Mouse (Mus musculus): ENCODE measurements at regions not wholly inside any gene's neighbourhood (a gene's known extent, or its start where the extent isn't known, plus 50 kb on each side); places are given as distances from the start of the nearest gene placed in this dataset.

DNA sequence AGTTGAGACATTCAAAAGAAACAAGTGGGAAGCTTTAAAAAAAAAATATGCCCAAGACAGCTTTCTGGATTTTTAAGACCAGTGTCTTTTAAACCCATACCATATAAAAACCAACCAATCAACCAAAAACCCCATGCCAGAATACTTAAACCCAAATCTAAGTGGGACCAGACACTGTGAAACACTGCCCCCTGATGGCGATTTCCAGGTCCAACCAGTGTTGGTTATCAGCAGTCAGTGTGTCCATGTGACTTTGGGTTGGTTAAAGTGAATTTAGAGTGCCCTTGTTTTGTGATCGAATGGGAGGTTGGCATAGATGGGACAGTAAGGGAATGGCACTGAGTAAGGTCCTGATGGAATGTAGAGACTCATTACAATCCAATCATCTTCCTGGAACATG is 152.2 kb downstream of the Ibtk start:
- Histone ChIP-seq H3K9ac (replicated peaks; ENCODE audit: low read depth, low read length) (no peak overlapping the region), H3K9me3 (ENCODE audit: control insufficient read depth, low read depth, low read length) (no peaks in the 10 kb centered on the region), H3K27ac (ENCODE audit: low read length) (no peak overlapping the region), H3K4me3 (ENCODE audit: low read depth, low read length) (no peak overlapping the region), H3K27me3 (ENCODE audit: control insufficient read depth, insufficient read depth, low read length) (no peaks in the 10 kb centered on the region), H3K4me1 (ENCODE audit: control insufficient read depth, insufficient read depth, low read length) (no peaks in the 10 kb centered on the region), H3K36me3 (ENCODE audit: control insufficient read depth, insufficient read depth, low read length) (no peaks in the 10 kb centered on the region), H3K4me2 (replicated peaks; ENCODE audit: low read depth, low read length) (no peak overlapping the region)
- 44% methylated on average over 2 of the region's 2 CpGs for WGBS
- no peak for ATAC-seq (ENCODE audit: insufficient number of reproducible peaks, insufficient read depth, low FRiP score, low read depth)

DNA sequence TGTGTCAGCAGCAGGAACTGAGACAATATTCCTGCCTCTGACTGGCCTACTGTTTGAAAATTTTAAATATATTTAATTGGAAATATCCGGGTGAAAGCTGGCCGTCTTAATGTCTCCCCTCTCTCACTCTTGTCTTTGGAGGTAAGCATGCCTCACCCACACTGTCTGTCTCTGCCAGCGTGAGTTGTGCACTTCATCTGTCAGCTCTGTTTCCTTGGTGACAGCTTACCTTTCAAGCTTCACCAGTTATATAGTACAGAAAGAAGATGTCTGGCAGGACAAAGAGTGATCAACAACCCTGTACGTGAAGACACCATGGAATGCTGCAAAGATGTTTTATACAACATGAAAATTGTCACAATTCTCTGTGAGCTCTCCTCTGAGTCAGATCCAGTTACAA is 155.3 kb downstream of the Ibtk start:
- Histone ChIP-seq H3K4me3 (ENCODE audit: low read depth, low read length) (no peak overlapping the region), H3K4me2 (replicated peaks; ENCODE audit: low read depth, low read length) (no peak overlapping the region), H3K9me3 (ENCODE audit: control insufficient read depth, low read depth, low read length) (no peaks in the 10 kb centered on the region), H3K36me3 (ENCODE audit: control insufficient read depth, insufficient read depth, low read length) (no peaks in the 10 kb centered on the region), H3K4me1 (ENCODE audit: control insufficient read depth, insufficient read depth, low read length) (no peaks in the 10 kb centered on the region), H3K27me3 (ENCODE audit: control insufficient read depth, insufficient read depth, low read length) (no peaks in the 10 kb centered on the region), H3K9ac (replicated peaks; ENCODE audit: low read depth, low read length) (no peak overlapping the region), H3K27ac (ENCODE audit: low read length) (no peak overlapping the region)
- no peak for ATAC-seq (ENCODE audit: insufficient number of reproducible peaks, insufficient read depth, low FRiP score, low read depth)
- 84% methylated on average over 4 of the region's 4 CpGs for WGBS

DNA sequence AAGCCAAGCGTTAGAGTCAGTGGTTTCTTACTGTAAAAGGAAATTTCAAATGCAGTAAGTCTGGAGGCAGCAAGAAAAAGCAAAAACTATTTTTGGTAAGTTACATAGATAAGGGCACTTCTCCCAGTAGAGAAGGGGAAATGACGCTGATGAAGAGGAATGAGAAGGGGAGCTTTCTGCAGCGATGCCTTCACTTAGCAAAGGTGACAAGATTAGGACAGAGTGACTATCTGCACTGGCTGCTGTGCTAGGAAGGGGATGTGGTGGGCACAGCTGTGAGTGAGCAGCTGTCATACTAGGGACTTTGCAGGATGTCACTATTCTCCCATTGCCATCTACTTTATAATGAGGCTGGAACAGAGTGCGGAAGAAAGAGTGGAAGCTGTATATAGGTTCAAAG is 156.5 kb downstream of the Ibtk start:
- H3K4me1 ChIP-seq (ENCODE audit: control insufficient read depth, insufficient read depth, low read length): no peaks in the 10 kb centered on the region
- no peaks in the 10 kb centered on the region for H3K36me3 ChIP-seq (ENCODE audit: control insufficient read depth, insufficient read depth, low read length)
- H3K4me2 ChIP-seq (replicated peaks; ENCODE audit: low read depth, low read length): no peak overlapping the region
- no peak overlapping the region for H3K4me3 ChIP-seq (ENCODE audit: low read depth, low read length)
- no peak for ATAC-seq (ENCODE audit: insufficient number of reproducible peaks, insufficient read depth, low FRiP score, low read depth)
- H3K9ac ChIP-seq (replicated peaks; ENCODE audit: low read depth, low read length): no peak overlapping the region
- no peak overlapping the region for H3K27ac ChIP-seq (ENCODE audit: low read length)
- H3K27me3 ChIP-seq (ENCODE audit: control insufficient read depth, insufficient read depth, low read length): no peaks in the 10 kb centered on the region
- H3K9me3 ChIP-seq (ENCODE audit: control insufficient read depth, low read depth, low read length): no peaks in the 10 kb centered on the region
- 71% methylated on average over 4 of the region's 4 CpGs for WGBS

DNA sequence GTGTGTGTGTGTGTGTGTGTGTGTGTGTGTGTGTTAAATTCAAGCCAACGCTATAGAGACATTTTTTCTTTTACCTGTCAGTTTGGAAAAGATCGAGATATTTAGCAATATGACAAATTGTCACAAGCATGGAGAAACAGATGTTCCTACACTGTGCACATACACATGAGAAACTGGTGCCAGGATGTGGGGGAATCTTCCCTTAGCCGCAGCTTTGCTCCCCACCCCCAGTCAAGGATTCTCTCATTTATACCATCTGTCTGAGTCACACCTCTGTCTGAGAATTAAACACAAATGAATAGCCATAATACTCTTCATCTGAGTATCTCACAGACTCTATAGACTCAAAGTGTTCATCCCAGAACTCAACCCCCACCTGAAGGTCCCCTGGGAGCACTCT is 159.9 kb downstream of the Ibtk start:
- H3K27ac ChIP-seq (ENCODE audit: low read length): no peak overlapping the region
- ATAC-seq (ENCODE audit: insufficient number of reproducible peaks, insufficient read depth, low FRiP score, low read depth): no peak
- H3K9ac ChIP-seq (replicated peaks; ENCODE audit: low read depth, low read length): no peak overlapping the region
- no peaks in the 10 kb centered on the region for H3K4me1 ChIP-seq (ENCODE audit: control insufficient read depth, insufficient read depth, low read length)
- H3K27me3 ChIP-seq (ENCODE audit: control insufficient read depth, insufficient read depth, low read length): no peaks in the 10 kb centered on the region
- no peak overlapping the region for H3K4me2 ChIP-seq (replicated peaks; ENCODE audit: low read depth, low read length)
- no peaks in the 10 kb centered on the region for H3K9me3 ChIP-seq (ENCODE audit: control insufficient read depth, low read depth, low read length)
- H3K4me3 ChIP-seq (ENCODE audit: low read depth, low read length): no peak overlapping the region
- H3K36me3 ChIP-seq (ENCODE audit: control insufficient read depth, insufficient read depth, low read length): no peaks in the 10 kb centered on the region
- 73% methylated on average over 3 of the region's 3 CpGs for WGBS

DNA sequence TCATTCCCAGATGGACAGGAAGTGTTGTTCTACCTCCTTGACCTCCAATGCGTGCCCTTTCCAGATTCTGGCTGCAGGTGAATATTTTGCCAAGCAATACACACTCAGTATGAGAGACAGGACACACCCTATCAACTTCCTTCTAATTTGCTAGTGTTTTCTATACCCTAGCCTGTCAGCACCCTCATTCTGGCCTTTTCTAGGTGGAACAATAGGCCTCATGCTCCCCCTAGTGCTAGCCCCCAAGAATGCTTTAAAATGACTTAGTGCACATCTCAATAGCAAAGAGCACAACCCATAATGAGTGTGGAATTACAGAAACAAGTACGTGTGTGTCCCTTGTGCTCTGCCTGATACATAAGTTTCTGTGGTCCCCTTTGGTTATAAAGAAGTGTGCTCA is 161.1 kb downstream of the Ibtk start:
- Histone ChIP-seq H3K27ac (ENCODE audit: low read length) (no peak overlapping the region), H3K9me3 (ENCODE audit: control insufficient read depth, low read depth, low read length) (no peaks in the 10 kb centered on the region), H3K4me3 (ENCODE audit: low read depth, low read length) (no peak overlapping the region), H3K27me3 (ENCODE audit: control insufficient read depth, insufficient read depth, low read length) (no peaks in the 10 kb centered on the region), H3K4me1 (ENCODE audit: control insufficient read depth, insufficient read depth, low read length) (no peaks in the 10 kb centered on the region), H3K36me3 (ENCODE audit: control insufficient read depth, insufficient read depth, low read length) (no peaks in the 10 kb centered on the region), H3K4me2 (replicated peaks; ENCODE audit: low read depth, low read length) (no peak overlapping the region), H3K9ac (replicated peaks; ENCODE audit: low read depth, low read length) (no peak overlapping the region)
- 42% methylated on average over 2 of the region's 2 CpGs for WGBS
- no peak for ATAC-seq (ENCODE audit: insufficient number of reproducible peaks, insufficient read depth, low FRiP score, low read depth)

- no peak for ATAC-seq (ENCODE audit: insufficient number of reproducible peaks, insufficient read depth, low FRiP score, low read depth)
- no peak overlapping the region for H3K4me2 ChIP-seq (replicated peaks; ENCODE audit: low read depth, low read length)
- no peak overlapping the region for H3K4me3 ChIP-seq (ENCODE audit: low read depth, low read length)
- no peaks in the 10 kb centered on the region for H3K36me3 ChIP-seq (ENCODE audit: control insufficient read depth, insufficient read depth, low read length)
- H3K9me3 ChIP-seq (ENCODE audit: control insufficient read depth, low read depth, low read length): no peaks in the 10 kb centered on the region
- no peak overlapping the region for H3K9ac ChIP-seq (replicated peaks; ENCODE audit: low read depth, low read length)
- WGBS: 58% methylated on average over 1 of the region's 1 CpGs
- no peaks in the 10 kb centered on the region for H3K27me3 ChIP-seq (ENCODE audit: control insufficient read depth, insufficient read depth, low read length)
- no peak overlapping the region for H3K27ac ChIP-seq (ENCODE audit: low read length)
- no peaks in the 10 kb centered on the region for H3K4me1 ChIP-seq (ENCODE audit: control insufficient read depth, insufficient read depth, low read length)
Observed at GRCm38 (mm10) chr9:85581028-85581595, 168.0 kb downstream of the Ibtk start.

DNA sequence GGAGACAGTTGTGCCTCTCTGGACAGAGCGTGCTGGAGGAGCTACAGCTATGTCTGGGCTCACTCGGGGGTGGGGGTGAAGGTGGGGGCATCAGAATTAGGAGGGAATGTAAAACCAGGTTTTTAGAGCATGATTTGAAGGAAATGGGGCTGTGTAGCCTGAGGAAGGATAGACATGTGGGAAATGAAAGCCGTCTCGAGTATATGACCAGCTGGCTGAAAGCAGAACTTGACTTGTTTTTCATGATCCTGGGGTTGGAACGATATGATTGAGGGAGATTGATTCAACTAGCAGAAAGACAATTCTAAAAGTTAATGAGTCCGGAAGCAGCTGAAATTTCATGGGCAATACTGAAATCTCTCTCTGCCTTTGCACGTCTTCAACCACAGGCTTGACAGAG is 171.3 kb downstream of the Ibtk start:
- H3K27ac ChIP-seq (ENCODE audit: low read length): no peak overlapping the region
- no peaks in the 10 kb centered on the region for H3K36me3 ChIP-seq (ENCODE audit: control insufficient read depth, insufficient read depth, low read length)
- H3K4me2 ChIP-seq (replicated peaks; ENCODE audit: low read depth, low read length): no peak overlapping the region
- no peaks in the 10 kb centered on the region for H3K27me3 ChIP-seq (ENCODE audit: control insufficient read depth, insufficient read depth, low read length)
- 85% methylated on average over 7 of the region's 7 CpGs for WGBS
- no peak overlapping the region for H3K4me3 ChIP-seq (ENCODE audit: low read depth, low read length)
- H3K9ac ChIP-seq (replicated peaks; ENCODE audit: low read depth, low read length): no peak overlapping the region
- no peak for ATAC-seq (ENCODE audit: insufficient number of reproducible peaks, insufficient read depth, low FRiP score, low read depth)
- no peaks in the 10 kb centered on the region for H3K9me3 ChIP-seq (ENCODE audit: control insufficient read depth, low read depth, low read length)
- no peaks in the 10 kb centered on the region for H3K4me1 ChIP-seq (ENCODE audit: control insufficient read depth, insufficient read depth, low read length)

DNA sequence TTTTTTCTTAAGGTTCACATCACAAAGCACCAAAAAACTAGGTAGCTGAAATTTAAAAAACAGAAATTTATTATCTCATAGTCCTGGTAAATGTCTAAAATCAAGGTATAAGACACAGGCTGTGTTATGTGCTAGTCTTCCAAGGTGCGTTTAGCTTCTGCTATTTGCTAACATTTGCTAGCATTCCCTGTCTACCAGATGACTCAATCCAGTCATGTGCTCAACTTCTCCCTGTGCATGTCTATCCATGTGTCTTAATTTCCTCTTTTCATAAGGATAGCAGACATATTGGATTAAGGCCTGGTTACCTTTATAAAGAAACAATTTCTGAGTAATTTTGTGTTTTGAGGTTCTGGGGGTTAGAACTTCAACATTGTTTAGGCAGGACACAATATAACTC is 171.8 kb downstream of the Ibtk start:
- Histone ChIP-seq H3K9ac (replicated peaks; ENCODE audit: low read depth, low read length) (no peak overlapping the region), H3K4me2 (replicated peaks; ENCODE audit: low read depth, low read length) (no peak overlapping the region), H3K9me3 (ENCODE audit: control insufficient read depth, low read depth, low read length) (no peaks in the 10 kb centered on the region), H3K36me3 (ENCODE audit: control insufficient read depth, insufficient read depth, low read length) (no peaks in the 10 kb centered on the region), H3K4me1 (ENCODE audit: control insufficient read depth, insufficient read depth, low read length) (no peaks in the 10 kb centered on the region), H3K4me3 (ENCODE audit: low read depth, low read length) (no peak overlapping the region), H3K27me3 (ENCODE audit: control insufficient read depth, insufficient read depth, low read length) (no peaks in the 10 kb centered on the region), H3K27ac (ENCODE audit: low read length) (no peak overlapping the region)
- ATAC-seq (ENCODE audit: insufficient number of reproducible peaks, insufficient read depth, low FRiP score, low read depth): no peak
- WGBS: 93% methylated on average over 1 of the region's 1 CpGs

DNA sequence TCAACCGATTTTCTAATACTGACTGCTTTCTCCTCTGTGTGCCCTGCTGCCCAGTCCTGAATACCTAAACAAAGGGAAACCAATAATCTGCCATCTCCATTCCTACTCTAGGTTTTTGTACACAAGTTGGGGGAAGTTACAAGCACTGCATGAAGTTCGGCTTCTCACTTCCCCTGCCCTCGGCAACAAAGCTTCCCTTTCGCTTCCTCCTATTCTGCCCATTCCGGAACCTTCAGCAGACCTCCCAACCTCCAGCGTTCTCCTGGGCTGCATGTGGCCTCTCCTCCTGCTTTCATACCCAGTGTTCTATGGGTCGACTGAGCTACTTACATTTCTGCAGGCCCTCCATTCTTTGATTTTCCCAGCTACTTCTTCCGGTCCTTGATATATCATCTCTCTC is 180.3 kb downstream of the Ibtk start:
- H3K9ac ChIP-seq (replicated peaks; ENCODE audit: low read depth, low read length): no peak overlapping the region
- no peak overlapping the region for H3K4me3 ChIP-seq (ENCODE audit: low read depth, low read length)
- H3K4me1 ChIP-seq (ENCODE audit: control insufficient read depth, insufficient read depth, low read length): no peaks in the 10 kb centered on the region
- ATAC-seq (ENCODE audit: insufficient number of reproducible peaks, insufficient read depth, low FRiP score, low read depth): no peak
- 79% methylated on average over 8 of the region's 8 CpGs for WGBS
- H3K27ac ChIP-seq (ENCODE audit: low read length): no peak overlapping the region
- no peak overlapping the region for H3K4me2 ChIP-seq (replicated peaks; ENCODE audit: low read depth, low read length)
- H3K27me3 ChIP-seq (ENCODE audit: control insufficient read depth, insufficient read depth, low read length): no peaks in the 10 kb centered on the region
- no peaks in the 10 kb centered on the region for H3K36me3 ChIP-seq (ENCODE audit: control insufficient read depth, insufficient read depth, low read length)
- no peaks in the 10 kb centered on the region for H3K9me3 ChIP-seq (ENCODE audit: control insufficient read depth, low read depth, low read length)

Data from stomach, embryonic 14.5 days (tissue).